Mouse (Mus musculus): ENCODE data around the gene RPS10-NUDT3. TPM values are rescaled to one million over a fixed set of nuclear protein-coding genes. Genes with fewer than 3 reads are reported as not detected.

Gene RPS10-NUDT3
- polyA plus RNA-seq, 1 experiment, result not detected

DNA sequence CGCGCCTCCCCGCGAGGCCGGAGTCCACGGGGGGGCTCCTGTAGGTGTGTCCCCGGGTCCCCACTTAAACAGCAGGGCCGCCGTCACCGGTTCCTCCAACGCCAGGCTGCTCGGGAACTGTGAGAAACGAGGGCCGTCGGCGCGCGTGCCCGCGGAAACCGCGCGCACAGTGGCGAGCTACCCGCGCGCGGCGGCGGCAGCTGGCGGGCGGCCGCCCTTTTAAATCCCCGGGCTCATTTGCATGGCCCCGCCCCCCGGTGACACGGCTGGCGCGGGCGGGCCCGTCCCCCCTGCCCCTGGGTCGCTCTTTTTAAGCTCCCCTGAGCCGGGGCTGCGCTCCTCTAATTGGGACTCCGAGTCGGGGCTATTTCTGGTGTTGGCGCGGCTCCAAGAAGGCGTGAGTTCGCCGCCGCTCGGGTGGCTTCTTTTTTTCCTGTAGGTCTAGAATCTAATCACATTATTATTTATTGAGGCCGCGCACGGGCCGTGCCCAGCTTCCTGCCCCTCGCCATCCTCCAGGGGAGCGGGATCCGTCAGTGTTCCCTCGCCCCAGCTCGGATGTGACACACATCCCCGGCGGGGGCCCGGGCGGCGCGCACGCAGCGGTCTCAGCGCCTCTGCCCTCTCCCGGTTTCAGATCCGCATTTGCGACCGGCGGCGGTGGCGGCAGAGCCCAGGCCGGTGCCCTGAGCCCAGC lies 78.6 kb downstream of the RPS10-NUDT3 start, which contains the start of gene Hmga1:
Gene Hmga1 (plus strand): TSS at position 183 of the 697 bp plus-strand sequence.
- Histone ChIP-seq H3K36me3 (ENCODE audit: control insufficient read depth, insufficient read depth, low read length) (no peaks in the 10 kb centered on the region; the same call in 1 of the 2 replicates), H3K4me1 (ENCODE audit: control insufficient read depth, insufficient read depth, low read length) (peaks cover 23% of the 10 kb centered on the region), H3K27me3 (ENCODE audit: control insufficient read depth, insufficient read depth, low read length) (no peaks in the 10 kb centered on the region), H3K27ac (ENCODE audit: control insufficient read depth, insufficient read depth, low read depth, low read length) (peak within 1 kb of the TSS; percentile 79), H3K4me3 (ENCODE audit: control insufficient read depth, low read depth, low read length) (peak within 1 kb of the TSS; percentile 82)
- TF ChIP-seq POLR2A (IDR thresholded peaks at IDR 0.05; ENCODE audit: control insufficient read depth, low read depth, low read length) (peak; percentile 83), CTCF (IDR thresholded peaks at IDR 0.05; ENCODE audit: control insufficient read depth, insufficient read depth, insufficient replicate concordance, low read depth, low read length) (no peak)

DNA sequence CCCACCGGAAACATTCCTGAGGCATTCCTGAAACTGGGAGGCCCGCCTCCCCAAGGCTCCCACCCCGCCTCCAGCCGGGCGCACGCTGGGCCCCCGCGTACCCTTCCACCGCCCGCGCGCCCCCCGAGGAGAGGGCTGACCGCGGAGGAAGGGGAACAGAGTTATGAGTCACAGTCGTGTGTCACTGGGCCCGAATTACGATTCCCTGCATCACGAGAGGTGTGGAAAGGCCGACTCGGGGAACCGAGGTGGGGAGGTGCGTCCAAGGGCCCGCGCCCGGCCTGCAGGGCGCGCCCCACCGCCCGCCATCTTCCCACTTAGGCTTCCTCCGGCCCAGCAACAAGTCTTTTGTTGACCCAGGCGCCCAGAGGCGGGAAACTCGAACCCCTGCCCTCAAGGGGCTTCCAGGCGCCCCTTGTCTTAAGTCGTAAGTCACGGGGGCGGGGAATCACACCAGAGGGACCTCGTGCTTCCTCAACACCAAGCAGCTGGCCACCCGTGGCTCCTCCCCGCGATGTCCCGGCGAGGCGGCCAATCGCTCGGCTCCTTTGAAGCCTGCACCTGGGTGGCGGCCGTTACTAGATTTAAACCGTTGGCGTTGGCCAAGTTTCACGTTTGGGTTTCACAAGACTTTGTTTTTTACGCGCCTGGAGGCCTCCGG lies 79.4 kb downstream of the RPS10-NUDT3 start:
- Histone ChIP-seq H3K4me3 (ENCODE audit: control insufficient read depth, low read depth, low read length) (peak overlapping the region; percentile 82), H3K27me3 (ENCODE audit: control insufficient read depth, insufficient read depth, low read length) (no peaks in the 10 kb centered on the region), H3K36me3 (ENCODE audit: control insufficient read depth, insufficient read depth, low read length) (no peaks in the 10 kb centered on the region; the same call in 1 of the 2 replicates), H3K27ac (ENCODE audit: control insufficient read depth, insufficient read depth, low read depth, low read length) (peak overlapping the region; percentile 79), H3K4me1 (ENCODE audit: control insufficient read depth, insufficient read depth, low read length) (peaks cover 23% of the 10 kb centered on the region)
- TF ChIP-seq CTCF (IDR thresholded peaks at IDR 0.05; ENCODE audit: control insufficient read depth, insufficient read depth, insufficient replicate concordance, low read depth, low read length), result no peak
- no peak for TF ChIP-seq POLR2A (IDR thresholded peaks at IDR 0.05; ENCODE audit: control insufficient read depth, low read depth, low read length)

DNA sequence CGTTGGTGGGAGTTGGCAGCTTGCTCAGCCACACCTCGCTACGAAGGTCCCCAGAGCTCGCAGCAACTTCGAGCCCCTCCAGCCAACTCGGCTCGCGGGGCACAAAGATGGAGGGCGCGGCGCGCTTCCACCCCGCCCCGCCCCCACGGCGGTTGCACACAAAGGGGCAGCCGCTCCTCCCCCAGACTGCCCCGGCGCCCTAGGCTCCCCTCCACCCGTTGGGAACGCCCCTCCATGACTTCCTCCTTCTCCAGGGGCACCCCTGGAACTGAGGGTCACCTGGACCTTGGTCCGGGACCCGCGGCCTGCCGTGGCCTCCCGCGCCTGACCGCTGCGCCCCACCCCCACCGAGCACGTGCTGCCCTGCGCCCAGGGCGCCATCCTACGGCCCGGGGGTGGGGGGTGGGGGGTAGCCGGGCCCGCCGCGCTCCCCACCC lies 79.9 kb downstream of the RPS10-NUDT3 start:
- Histone ChIP-seq H3K4me1 (ENCODE audit: control insufficient read depth, insufficient read depth, low read length) (peaks cover 23% of the 10 kb centered on the region), H3K36me3 (ENCODE audit: control insufficient read depth, insufficient read depth, low read length) (no peaks in the 10 kb centered on the region; the same call in 1 of the 2 replicates), H3K27me3 (ENCODE audit: control insufficient read depth, insufficient read depth, low read length) (no peaks in the 10 kb centered on the region), H3K27ac (ENCODE audit: control insufficient read depth, insufficient read depth, low read depth, low read length) (peak overlapping the region; percentile 95), H3K4me3 (ENCODE audit: control insufficient read depth, low read depth, low read length) (peak overlapping the region; percentile 82)
- peak; percentile 30; the same call in 1 of the 2 replicates for TF ChIP-seq POLR2A (IDR thresholded peaks at IDR 0.05; ENCODE audit: control insufficient read depth, low read depth, low read length)
- no peak for TF ChIP-seq CTCF (IDR thresholded peaks at IDR 0.05; ENCODE audit: control insufficient read depth, insufficient read depth, insufficient replicate concordance, low read depth, low read length)

DNA sequence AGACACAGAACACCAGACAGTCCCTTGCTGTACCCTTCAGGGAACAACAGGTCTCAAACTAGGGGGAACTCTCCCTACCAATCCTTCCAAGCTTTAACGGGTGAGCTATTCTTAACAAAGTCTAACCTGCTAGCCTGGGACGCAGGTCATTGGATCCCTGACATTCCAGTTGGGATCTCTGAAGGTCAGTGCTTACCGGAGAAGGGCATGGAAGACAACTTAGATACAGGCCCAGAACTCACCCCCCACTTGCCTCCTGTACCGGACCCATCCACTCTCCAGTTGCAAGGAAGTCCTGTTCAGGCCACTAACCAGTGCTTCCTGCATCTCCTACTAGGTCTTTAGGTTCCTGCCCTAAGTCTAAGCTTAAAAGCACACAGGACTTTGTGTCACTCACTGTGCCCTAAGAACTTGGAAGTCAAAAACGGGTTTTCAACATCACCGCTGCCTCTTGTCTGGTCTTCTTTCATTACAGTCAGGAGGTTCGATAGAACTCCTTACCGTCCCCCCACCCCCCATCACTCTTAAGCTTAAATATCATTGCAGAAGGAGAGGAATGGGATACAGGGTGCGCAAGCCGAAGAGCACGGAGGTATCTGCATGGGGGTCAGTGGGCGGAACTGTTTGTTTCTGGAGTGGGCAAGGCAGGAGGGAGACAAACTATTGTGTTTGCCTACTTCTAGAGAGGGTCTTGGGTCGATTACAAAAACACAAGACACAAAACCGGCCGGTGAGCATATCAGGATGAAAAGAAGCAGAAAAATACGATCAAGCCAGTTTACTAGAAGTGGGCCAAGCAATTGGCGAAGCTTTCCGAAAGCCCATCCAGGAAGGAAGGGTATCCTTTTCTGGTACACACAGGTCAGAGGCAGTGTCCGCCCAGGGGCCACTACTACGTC lies 80.7 kb downstream of the RPS10-NUDT3 start:
- TF ChIP-seq POLR2A (IDR thresholded peaks at IDR 0.05; ENCODE audit: control insufficient read depth, low read depth, low read length) (no peak; the same call in 1 of the 2 replicates), CTCF (IDR thresholded peaks at IDR 0.05; ENCODE audit: control insufficient read depth, insufficient read depth, insufficient replicate concordance, low read depth, low read length) (no peak)
- Histone ChIP-seq H3K4me1 (ENCODE audit: control insufficient read depth, insufficient read depth, low read length) (peaks cover 23% of the 10 kb centered on the region), H3K36me3 (ENCODE audit: control insufficient read depth, insufficient read depth, low read length) (no peaks in the 10 kb centered on the region), H3K27me3 (ENCODE audit: control insufficient read depth, insufficient read depth, low read length) (no peaks in the 10 kb centered on the region), H3K27ac (ENCODE audit: control insufficient read depth, insufficient read depth, low read depth, low read length) (peak overlapping the region; percentile 95), H3K4me3 (ENCODE audit: control insufficient read depth, low read depth, low read length) (peak overlapping the region; percentile 82)

DNA sequence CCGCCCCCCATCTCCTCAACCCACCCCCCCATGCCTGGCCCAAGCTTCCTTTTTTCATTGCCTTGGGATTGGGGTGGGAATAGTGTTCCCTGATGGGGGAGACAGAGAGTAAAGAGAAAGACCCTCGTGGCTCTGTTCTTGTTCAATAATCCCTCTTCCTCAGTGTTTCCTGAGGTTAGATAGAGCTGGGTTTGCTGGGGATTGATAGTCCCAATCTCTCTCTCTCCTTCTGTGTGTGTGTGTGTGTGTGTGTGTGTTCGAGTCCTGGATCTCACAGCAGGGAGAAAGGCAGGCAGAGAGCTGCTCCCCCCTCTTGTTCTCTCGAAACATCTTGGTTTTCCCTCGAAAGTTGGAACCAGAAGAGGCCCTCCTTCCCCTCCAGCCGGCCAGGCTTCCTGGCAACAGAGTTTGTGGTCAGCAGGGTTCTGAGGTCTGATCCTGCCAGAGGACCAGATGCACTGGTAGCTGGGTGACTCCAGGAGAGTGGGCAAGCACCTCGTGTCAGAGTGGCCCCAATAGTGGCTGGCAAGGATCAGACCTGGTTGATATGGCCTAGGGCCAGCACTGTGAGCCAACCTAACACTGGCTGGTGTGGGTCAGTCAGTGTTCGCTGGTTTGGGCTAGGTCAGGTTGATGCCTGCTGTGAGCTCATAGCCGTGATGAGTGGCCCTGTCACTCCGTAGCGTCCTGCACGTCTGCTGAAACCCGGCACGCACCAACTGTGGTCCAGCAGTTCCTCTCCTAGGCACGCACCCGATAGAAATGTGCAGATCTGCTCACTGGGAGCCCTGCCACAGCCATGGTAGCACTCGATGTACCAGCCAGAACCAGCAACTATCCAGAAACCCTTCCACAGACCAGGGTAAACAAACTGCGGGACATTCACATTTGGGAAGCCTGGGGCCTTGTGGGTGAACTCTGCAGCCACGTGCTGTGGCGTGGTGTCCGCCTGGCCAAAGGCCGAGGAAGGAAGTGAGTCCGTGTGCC lies 82.5 kb downstream of the RPS10-NUDT3 start:
- Histone ChIP-seq H3K27ac (ENCODE audit: control insufficient read depth, insufficient read depth, low read depth, low read length) (no peak overlapping the region), H3K27me3 (ENCODE audit: control insufficient read depth, insufficient read depth, low read length) (no peaks in the 10 kb centered on the region), H3K36me3 (ENCODE audit: control insufficient read depth, insufficient read depth, low read length) (no peaks in the 10 kb centered on the region), H3K4me1 (ENCODE audit: control insufficient read depth, insufficient read depth, low read length) (peaks cover 11% of the 10 kb centered on the region), H3K4me3 (ENCODE audit: control insufficient read depth, low read depth, low read length) (no peak overlapping the region)
- TF ChIP-seq POLR2A (IDR thresholded peaks at IDR 0.05; ENCODE audit: control insufficient read depth, low read depth, low read length) (no peak; the same call in 1 of the 2 replicates), CTCF (IDR thresholded peaks at IDR 0.05; ENCODE audit: control insufficient read depth, insufficient read depth, insufficient replicate concordance, low read depth, low read length) (no peak)

DNA sequence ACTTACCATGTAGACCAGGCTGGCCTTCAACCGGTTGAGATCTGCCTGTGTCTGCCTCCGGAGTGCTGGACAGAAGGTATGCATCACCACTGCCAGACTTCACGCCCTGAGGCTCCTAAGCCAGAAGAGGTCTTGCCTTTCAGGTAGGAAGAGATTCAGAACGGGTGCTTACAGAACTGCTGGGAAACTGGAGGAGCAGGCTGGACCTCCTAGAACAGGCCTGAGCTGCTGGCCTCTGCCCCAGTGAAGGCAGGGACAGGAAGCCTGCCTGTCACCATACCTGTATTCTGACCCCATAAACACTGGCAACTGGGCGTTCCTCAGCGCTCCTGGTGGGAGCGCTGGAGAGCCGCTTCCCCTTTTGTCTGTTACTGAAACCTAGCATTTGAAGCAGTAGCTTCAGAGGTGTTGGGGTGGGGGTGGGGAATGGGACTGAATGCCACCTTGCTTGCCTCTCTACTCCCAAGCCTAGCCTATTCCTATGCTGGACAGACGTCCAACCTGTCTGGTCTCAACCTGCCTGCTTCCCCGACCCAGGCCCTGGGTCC lies 83.6 kb downstream of the RPS10-NUDT3 start:
- H3K4me1 ChIP-seq (ENCODE audit: control insufficient read depth, insufficient read depth, low read length), result peaks cover 10% of the 10 kb centered on the region

More for the DNA sequence above, 83.6 kb downstream of the RPS10-NUDT3 start:
- Histone ChIP-seq H3K4me3 (ENCODE audit: control insufficient read depth, low read depth, low read length) (no peak overlapping the region), H3K36me3 (ENCODE audit: control insufficient read depth, insufficient read depth, low read length) (no peaks in the 10 kb centered on the region), H3K27me3 (ENCODE audit: control insufficient read depth, insufficient read depth, low read length) (no peaks in the 10 kb centered on the region), H3K27ac (ENCODE audit: control insufficient read depth, insufficient read depth, low read depth, low read length) (no peak overlapping the region)
- TF ChIP-seq CTCF (IDR thresholded peaks at IDR 0.05; ENCODE audit: control insufficient read depth, insufficient read depth, insufficient replicate concordance, low read depth, low read length), result no peak
- TF ChIP-seq POLR2A (IDR thresholded peaks at IDR 0.05; ENCODE audit: control insufficient read depth, low read depth, low read length), result no peak

Measured in testis, adult 2 months (tissue).